Mouse (Mus musculus) kidney, adult 2 months (tissue): ENCODE results near the gene Dnase1l1. TPM values are rescaled to one million over a fixed set of nuclear protein-coding genes. Genes with fewer than 3 reads are reported as not detected.

Experiments used
- DNase-seq: peaks from one replicate; pipeline ENCODE4 v3.0.0; 2021
- H3K27ac ChIP-seq: fragments of 200-500 bp; 2 replicates; pipeline ENCODE4 v1.5.1; 2012; ENCODE audit warnings: low read depth, low read length, control low read depth, inconsistent platforms; ENCODE audit not compliant: insufficient read depth
- H3K27me3 ChIP-seq: fragments of 200-500 bp; replicated peaks from 2 replicates; pipeline ENCODE4 v1.6.1; 2012; ENCODE audit warnings: mild to moderate bottlenecking, moderate library complexity, low read length, inconsistent platforms; ENCODE audit not compliant: control insufficient read depth, insufficient read depth
- H3K36me3 ChIP-seq: fragments of 200-500 bp; 2 replicates; pipeline ENCODE4 v1.6.1; 2012; ENCODE audit warnings: mild to moderate bottlenecking, moderate library complexity, low read length, inconsistent platforms; ENCODE audit not compliant: control insufficient read depth, insufficient read depth
- H3K4me1 ChIP-seq: fragments of 200-500 bp; 2 replicates; pipeline ENCODE4 v1.6.1; 2011; ENCODE audit warnings: low read length; ENCODE audit not compliant: control insufficient read depth, insufficient read depth
- H3K4me3 ChIP-seq: fragments of 200-500 bp; 2 replicates; pipeline ENCODE4 v1.5.1; 2011; ENCODE audit warnings: mild to moderate bottlenecking, low read depth, low read length, control low read depth; ENCODE audit not compliant: insufficient read depth
- CTCF ChIP-seq: fragments of 200-500 bp; conservative IDR thresholded peaks from 2 replicates; pipeline ENCODE4 v1.5.1; 2011; ENCODE audit warnings: low read depth, mild to moderate bottlenecking, control low read depth, low read length, moderate library complexity, mixed read lengths; ENCODE audit not compliant: insufficient read depth, insufficient read length
- POLR2A ChIP-seq: fragments of 200-500 bp; IDR thresholded peaks from one replicate; pipeline ENCODE4 v1.6.1; 2011; ENCODE audit warnings: low read depth, low read length, control low read depth
- WGBS: fragments of 180-500 bp; shearing (Covaris S2); methylation state at CpG from one replicate; pipeline ENCODE4 v1.1.7; 2018; 5-methylcytosine and 5-hydroxymethylcytosine counted together
- polyA plus RNA-seq: library from polyadenylated mRNA; depleted of rRNA; stranded (reverse); fragments of >200 nt; gene quantifications from 2 replicates; pipeline ENCODE4 v1.2.3, GENCODE M21; 2012

Gene Dnase1l1
- polyA plus RNA-seq, 1 experiment = 26.0 TPM

DNA sequence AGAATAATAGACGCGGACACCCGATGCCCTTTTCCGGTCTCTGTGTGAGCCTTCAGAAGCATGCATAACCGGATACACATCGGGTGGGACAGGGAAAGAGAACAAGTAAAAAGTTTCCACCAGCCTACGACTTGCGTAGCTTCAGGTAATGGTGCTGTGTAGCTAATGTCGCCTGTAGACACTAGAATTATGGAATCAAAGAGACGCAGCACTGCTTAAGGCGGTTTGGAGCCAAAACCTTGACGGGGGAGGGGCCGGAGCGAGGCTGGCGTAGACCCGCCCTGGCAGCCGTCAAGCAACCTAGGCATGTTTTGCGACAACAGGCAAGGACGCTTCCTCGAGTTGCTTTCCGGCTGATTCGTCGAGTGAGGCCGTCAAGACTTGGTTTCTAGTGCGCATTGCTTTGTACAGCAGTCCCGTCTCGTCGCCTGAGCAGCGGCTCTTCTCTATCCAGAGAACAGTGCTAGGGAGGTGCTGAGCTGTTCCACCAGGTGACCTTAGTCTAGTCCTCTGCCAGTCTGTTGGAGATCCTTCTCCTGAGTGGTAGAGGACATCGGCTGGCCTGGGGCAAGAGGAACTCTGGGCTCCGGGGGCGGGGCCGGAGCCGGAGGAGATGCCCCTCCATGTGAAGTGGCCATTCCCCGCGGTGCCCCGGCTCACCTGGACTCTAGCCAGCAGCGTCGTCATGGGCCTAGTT is 406 bp upstream of the Dnase1l1 start:
- H3K27ac ChIP-seq = peak overlapping the region; percentile 93
- peak; percentile 93 for DNase-seq
- TF ChIP-seq POLR2A = peak; percentile 63
- no peak for TF ChIP-seq CTCF
- H3K4me1 ChIP-seq = no peaks in the 10 kb centered on the region; the same call in 1 of the 2 replicates
- H3K36me3 ChIP-seq = no peaks in the 10 kb centered on the region
- no peaks in the 10 kb centered on the region for H3K27me3 ChIP-seq
- H3K4me3 ChIP-seq = peak overlapping the region; percentile 95
- 1% methylated on average over 39 of the region's 39 CpGs for WGBS

- WGBS = under 1% methylated on average over 14 of the region's 14 CpGs
- H3K27me3 ChIP-seq = no peaks in the 10 kb centered on the region
- no peak for TF ChIP-seq CTCF
- no peak for TF ChIP-seq POLR2A
- H3K4me1 ChIP-seq = no peaks in the 10 kb centered on the region; the same call in 1 of the 2 replicates
- no peaks in the 10 kb centered on the region for H3K36me3 ChIP-seq
- no peak for DNase-seq
- H3K4me3 ChIP-seq = peak overlapping the region; percentile 95
- H3K27ac ChIP-seq = peak overlapping the region; percentile 83
These were observed 951 bp downstream of the Dnase1l1 start for GRCm38 (mm10) chrX:74281041-74281731.

GRCm38 (mm10) chrX:74277916-74278315 is 4.2 kb downstream of the Dnase1l1 start:
- WGBS = 81% methylated on average over 8 of the region's 8 CpGs
- no peaks in the 10 kb centered on the region for H3K27me3 ChIP-seq
- TF ChIP-seq POLR2A (no peak), CTCF (no peak)
- no peak for DNase-seq
- no peak overlapping the region for H3K27ac ChIP-seq
- H3K4me1 ChIP-seq = no peaks in the 10 kb centered on the region; the same call in 1 of the 2 replicates
- no peak overlapping the region for H3K4me3 ChIP-seq
- H3K36me3 ChIP-seq = no peaks in the 10 kb centered on the region

GRCm38 (mm10) chrX:74273422-74274322 is 8.5 kb downstream of the Dnase1l1 start:
- Histone ChIP-seq H3K36me3 (no peaks in the 10 kb centered on the region; the same call in 1 of the 2 replicates), H3K27ac (no peak overlapping the region), H3K4me3 (no peak overlapping the region), H3K4me1 (peaks cover 3% of the 10 kb centered on the region; the same call in 1 of the 2 replicates), H3K27me3 (no peaks in the 10 kb centered on the region)
- peak; percentile 19 for DNase-seq
- 30% methylated on average over 10 of the region's 10 CpGs for WGBS
- no peak for TF ChIP-seq POLR2A

- peak overlapping the region; percentile 88 for H3K4me3 ChIP-seq
- H3K27ac ChIP-seq = peak overlapping the region; percentile 65; the same call in 1 of the 2 replicates
- H3K36me3 ChIP-seq = no peaks in the 10 kb centered on the region; the same call in 1 of the 2 replicates
- no peaks in the 10 kb centered on the region for H3K27me3 ChIP-seq
- DNase-seq = peak; percentile 39
- peaks cover 3% of the 10 kb centered on the region; the same call in 1 of the 2 replicates for H3K4me1 ChIP-seq
- TF ChIP-seq POLR2A (no peak), CTCF (no peak)
- 0% methylated on average over 27 of the region's 27 CpGs for WGBS
These were observed 11.1 kb downstream of the Dnase1l1 start for GRCm38 (mm10) chrX:74270902-74271551.

- no peaks in the 10 kb centered on the region for H3K27me3 ChIP-seq
- peak within 1 kb of the TSS; percentile 88 for H3K4me3 ChIP-seq
- H3K4me1 ChIP-seq = peaks cover 3% of the 10 kb centered on the region; the same call in 1 of the 2 replicates
- under 1% methylated on average over 42 of the region's 42 CpGs for WGBS
- peak; percentile 97 for DNase-seq
- peak within 1 kb of the TSS; percentile 100 for H3K27ac ChIP-seq
- TF ChIP-seq POLR2A (peak; percentile 97), CTCF (0 out of 2 replicates have a peak, but pooled peaks have one; percentile 11)
- no peaks in the 10 kb centered on the region; the same call in 1 of the 2 replicates for H3K36me3 ChIP-seq
These were observed 11.9 kb downstream of the Dnase1l1 start, which contains the start of gene Rpl10 for GRCm38 (mm10) chrX:74270062-74270901. Rpl10 (plus strand) TSS chrX:74270812.
